Mouse (Mus musculus) midbrain, embryonic 11.5 days (tissue): Measurements from ENCODE around the gene Psme4. TPM values are rescaled to one million over a fixed set of nuclear protein-coding genes. Genes with fewer than 3 reads are reported as not detected.

Source experiments
- ATAC-seq: fragments of 200-750 bp; cut with Nextera tagmentation; 2 replicates; pipeline ENCODE4 v1.8.0; 2017; ENCODE audit warnings: moderate TSS enrichment, moderate library complexity; ENCODE audit not compliant: low FRiP score
- DNase-seq: peaks from one replicate; pipeline ENCODE4 v3.0.0; 2015; ENCODE audit warnings: low spot score; ENCODE audit errors: missing footprints
- H3K27ac ChIP-seq: fragments of 300-500 bp; sonication (generic); 2 replicates; pipeline ENCODE4 v1.5.1; 2014; ENCODE audit warnings: low read depth, low read length
- H3K27me3 ChIP-seq: fragments of 300-500 bp; sonication (generic); 2 replicates; pipeline ENCODE4 v1.6.1; 2014; ENCODE audit warnings: mild to moderate bottlenecking, low read length, moderate library complexity, mixed read lengths; ENCODE audit not compliant: control insufficient read depth, insufficient read depth
- H3K36me3 ChIP-seq: fragments of 300-500 bp; sonication (generic); 2 replicates; pipeline ENCODE4 v1.6.1; 2014; ENCODE audit warnings: mild to moderate bottlenecking, low read length, moderate library complexity, mixed read lengths; ENCODE audit not compliant: control insufficient read depth, insufficient read depth
- H3K4me1 ChIP-seq: fragments of 300-500 bp; sonication (generic); 2 replicates; pipeline ENCODE4 v1.6.1; 2014; ENCODE audit warnings: low read length; ENCODE audit not compliant: control insufficient read depth, insufficient read depth
- H3K4me2 ChIP-seq: fragments of 300-500 bp; sonication (generic); 2 replicates; pipeline ENCODE4 v1.6.1; 2014; ENCODE audit warnings: mild to moderate bottlenecking, moderate library complexity
- H3K4me3 ChIP-seq: fragments of 300-500 bp; sonication (generic); 2 replicates; pipeline ENCODE4 v1.5.1; 2014; ENCODE audit warnings: low read depth, low read length
- H3K9ac ChIP-seq: fragments of 300-500 bp; sonication (generic); 2 replicates; pipeline ENCODE4 v1.6.1; 2014; ENCODE audit warnings: low read length
- H3K9me3 ChIP-seq: fragments of 300-500 bp; sonication (generic); 2 replicates; pipeline ENCODE4 v1.6.1; 2016; ENCODE audit warnings: low read length; ENCODE audit not compliant: control insufficient read depth
- WGBS: fragments of 180-500 bp; shearing (Covaris S2); extraction: QIAGEN DNeasy Blood & Tissue Kit; methylation state at CpG from one replicate; pipeline ENCODE4 v1.1.7; 2014; 5-methylcytosine and 5-hydroxymethylcytosine counted together
- polyA plus RNA-seq: library from polyadenylated mRNA; unstranded; fragments of >200 nt; fragmentation: Nextera tagmentation; extraction: Ambion mirVana; gene quantifications from 2 replicates; pipeline ENCODE4 v1.2.1, GENCODE M21; 2014

Gene Psme4
- polyA plus RNA-seq, 1 experiment from 2014 or later: 34.5 TPM

DNA sequence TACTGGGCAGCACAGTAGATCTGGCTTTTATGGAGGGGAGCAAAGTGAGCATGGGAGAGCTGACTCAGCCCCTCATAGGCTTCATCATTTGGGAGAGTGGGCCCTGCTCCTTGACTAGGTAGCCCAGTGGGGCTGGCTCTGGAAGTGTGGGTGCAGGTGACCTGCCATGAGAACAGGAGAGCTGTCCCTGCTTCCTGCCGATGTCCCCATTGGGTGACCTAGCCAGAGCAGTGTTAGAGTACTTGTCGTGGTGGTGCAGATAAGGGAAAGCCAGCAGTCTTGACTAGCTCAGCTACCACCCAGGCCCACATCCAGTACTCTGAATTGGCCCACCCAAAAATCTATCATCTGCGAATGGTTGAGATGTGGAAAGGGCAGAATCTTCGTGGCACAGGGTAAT lies 6.0 kb downstream of the Psme4 start:
- Histone ChIP-seq H3K4me1 (peaks cover 9% of the 10 kb centered on the region; the same call in 1 of the 2 replicates), H3K9me3 (no peaks in the 10 kb centered on the region), H3K36me3 (no peaks in the 10 kb centered on the region), H3K27ac (no peak overlapping the region), H3K27me3 (no peaks in the 10 kb centered on the region), H3K4me3 (no peak overlapping the region), H3K4me2 (no peak overlapping the region), H3K9ac (no peak overlapping the region)
- DNase-seq: no peak
- ATAC-seq: 0 out of 2 replicates have a peak, but pooled peaks have one; percentile 25
- WGBS: 80% methylated on average over 4 of the region's 4 CpGs

DNA sequence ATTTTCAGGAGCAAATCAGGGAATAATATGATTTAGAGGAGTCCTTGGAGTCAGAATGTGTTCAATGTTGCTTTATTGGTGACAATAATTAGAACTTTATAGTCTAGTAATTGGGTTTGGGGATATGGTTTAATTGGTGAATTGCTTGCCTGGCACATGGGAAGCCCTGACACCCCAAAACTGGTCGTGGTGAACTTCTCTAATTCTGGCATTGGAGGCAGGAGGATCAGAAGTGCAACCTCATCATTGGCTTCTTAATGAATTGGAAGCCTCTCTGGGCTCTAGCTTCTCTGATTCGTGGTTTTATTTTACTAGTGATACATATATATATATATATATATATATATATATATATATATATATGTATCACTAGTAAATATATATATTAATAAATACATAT lies 9.4 kb downstream of the Psme4 start:
- ATAC-seq (no peak), DNase-seq (no peak)
- no peak overlapping the region for H3K9ac ChIP-seq
- H3K27ac ChIP-seq: no peak overlapping the region
- H3K4me1 ChIP-seq: no peaks in the 10 kb centered on the region
- no peaks in the 10 kb centered on the region for H3K9me3 ChIP-seq
- H3K27me3 ChIP-seq: no peaks in the 10 kb centered on the region
- no peaks in the 10 kb centered on the region for H3K36me3 ChIP-seq
- WGBS: 93% methylated on average over 2 of the region's 2 CpGs
- no peak overlapping the region for H3K4me3 ChIP-seq
- no peak overlapping the region for H3K4me2 ChIP-seq

DNA sequence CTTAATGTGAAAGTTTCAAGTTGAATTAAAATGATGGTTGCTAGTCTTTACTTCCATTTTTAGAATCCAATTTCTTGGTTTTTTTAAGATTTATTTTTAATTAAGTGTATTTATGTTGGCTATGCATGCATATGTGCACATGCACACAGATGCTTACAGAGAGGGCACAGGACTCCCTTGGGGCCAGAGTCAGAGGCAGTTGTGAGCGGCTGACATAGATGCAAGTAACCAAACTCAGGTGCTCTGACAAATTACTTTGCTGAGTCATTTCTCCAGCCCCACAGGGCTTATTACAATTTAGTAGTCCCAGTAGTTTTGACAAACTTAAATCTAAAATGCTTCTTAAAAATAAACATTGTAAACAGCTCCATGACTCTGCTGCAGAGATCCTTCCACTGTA lies 10.1 kb downstream of the Psme4 start:
- H3K4me3 ChIP-seq: no peak overlapping the region
- ATAC-seq: no peak
- H3K9me3 ChIP-seq: no peaks in the 10 kb centered on the region

DNA sequence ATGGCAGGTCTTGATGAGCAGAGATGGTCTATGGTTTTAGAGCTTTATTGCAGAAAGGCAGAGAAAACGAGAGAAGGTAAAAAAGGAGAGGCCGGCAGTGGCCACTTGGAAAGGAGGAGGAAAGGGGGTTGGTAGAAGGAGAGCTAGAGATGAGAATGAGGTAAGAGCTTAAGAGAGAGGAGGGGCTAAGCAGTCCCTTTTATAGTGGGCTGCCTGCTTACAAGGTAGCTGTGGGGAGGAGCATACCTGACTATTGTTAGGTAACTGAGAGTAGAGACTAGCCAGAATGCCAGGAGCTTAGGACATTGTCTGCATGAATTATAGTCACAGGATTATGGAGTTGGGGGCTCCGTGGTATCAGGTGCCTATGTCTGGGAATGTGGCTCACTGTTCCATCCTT lies 14.0 kb downstream of the Psme4 start:
- ATAC-seq: no peak
- H3K4me3 ChIP-seq: no peak overlapping the region

More for the DNA sequence above, 10.1 kb downstream of the Psme4 start:
- Histone ChIP-seq H3K27me3 (no peaks in the 10 kb centered on the region), H3K4me1 (no peaks in the 10 kb centered on the region), H3K4me2 (no peak overlapping the region), H3K9ac (no peak overlapping the region), H3K27ac (no peak overlapping the region), H3K36me3 (no peaks in the 10 kb centered on the region)
- DNase-seq: no peak
- WGBS: 92% methylated on average over 1 of the region's 1 CpGs

DNA sequence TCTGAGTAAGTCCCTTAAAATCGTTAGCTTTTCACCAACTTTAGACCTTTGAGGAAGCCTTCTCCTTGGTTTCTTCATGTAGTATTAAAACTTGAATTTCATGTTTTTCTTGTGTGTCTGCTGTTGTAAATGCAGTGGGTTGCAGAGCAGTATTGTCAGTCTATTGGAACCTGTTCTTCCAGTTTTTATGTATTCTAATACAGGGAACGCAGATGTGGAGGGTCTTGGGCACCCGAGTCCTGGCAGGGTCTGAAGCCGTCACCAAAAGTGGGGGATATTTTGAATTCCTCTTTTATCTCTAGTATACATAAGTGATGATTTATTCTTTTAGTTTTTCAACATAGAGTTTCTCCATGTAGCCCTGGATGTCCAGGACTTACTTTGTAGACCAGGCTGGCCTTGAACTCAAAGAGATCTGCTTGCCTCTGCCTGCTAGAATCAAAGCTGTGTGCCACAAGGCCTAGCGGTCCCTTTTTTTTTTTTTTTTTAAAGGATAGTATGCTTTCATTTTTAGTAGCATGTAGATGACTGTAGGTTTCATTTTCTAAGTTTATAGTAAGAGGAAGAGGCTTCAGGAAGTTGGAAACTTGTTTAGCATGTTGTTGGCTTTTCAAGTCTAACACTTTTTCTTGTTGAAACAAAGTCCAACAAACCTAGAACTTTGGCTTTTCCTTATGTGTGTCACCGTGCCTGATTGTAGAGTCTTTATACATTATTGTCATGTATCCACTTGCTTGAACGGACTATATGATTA lies 14.9 kb downstream of the Psme4 start:
- 95% methylated on average over 7 of the region's 7 CpGs for WGBS
- Histone ChIP-seq H3K4me3 (no peak overlapping the region), H3K4me1 (no peaks in the 10 kb centered on the region), H3K36me3 (no peaks in the 10 kb centered on the region), H3K4me2 (no peak overlapping the region), H3K27me3 (no peaks in the 10 kb centered on the region), H3K27ac (no peak overlapping the region), H3K9me3 (no peaks in the 10 kb centered on the region), H3K9ac (no peak overlapping the region)
- ATAC-seq (no peak), DNase-seq (no peak)

More for the DNA sequence above, 14.0 kb downstream of the Psme4 start:
- Histone ChIP-seq H3K27ac (no peak overlapping the region), H3K9ac (no peak overlapping the region), H3K4me2 (no peak overlapping the region), H3K9me3 (no peaks in the 10 kb centered on the region), H3K36me3 (no peaks in the 10 kb centered on the region), H3K4me1 (no peaks in the 10 kb centered on the region), H3K27me3 (no peaks in the 10 kb centered on the region)
- no peak for DNase-seq
- WGBS: 63% methylated on average over 3 of the region's 3 CpGs

DNA sequence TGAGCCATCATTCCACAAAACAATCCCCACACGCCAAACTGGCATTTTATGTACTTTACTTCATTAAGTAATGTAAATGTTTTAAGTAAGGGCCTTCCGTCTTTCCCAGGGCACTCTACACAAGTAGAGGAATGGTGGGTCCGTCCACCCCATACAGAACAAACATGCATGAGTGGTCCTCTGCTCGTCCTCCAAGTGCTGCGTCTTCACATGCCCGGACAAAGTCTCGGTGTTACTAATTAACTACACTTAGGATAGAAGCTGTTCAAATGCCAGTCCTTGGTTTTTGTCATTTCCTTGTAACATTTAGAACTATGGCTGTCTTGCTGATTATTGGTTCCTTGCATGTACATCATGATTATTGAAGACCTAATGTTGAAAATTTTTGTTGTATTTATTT lies 21.2 kb downstream of the Psme4 start:
- no peaks in the 10 kb centered on the region for H3K27me3 ChIP-seq
- no peak overlapping the region for H3K27ac ChIP-seq
- H3K9ac ChIP-seq: no peak overlapping the region
- H3K4me3 ChIP-seq: no peak overlapping the region
- no peak overlapping the region for H3K4me2 ChIP-seq
- ATAC-seq (no peak), DNase-seq (no peak)
- WGBS: 97% methylated on average over 7 of the region's 7 CpGs
- H3K36me3 ChIP-seq: no peaks in the 10 kb centered on the region
- no peaks in the 10 kb centered on the region for H3K9me3 ChIP-seq
- H3K4me1 ChIP-seq: no peaks in the 10 kb centered on the region

DNA sequence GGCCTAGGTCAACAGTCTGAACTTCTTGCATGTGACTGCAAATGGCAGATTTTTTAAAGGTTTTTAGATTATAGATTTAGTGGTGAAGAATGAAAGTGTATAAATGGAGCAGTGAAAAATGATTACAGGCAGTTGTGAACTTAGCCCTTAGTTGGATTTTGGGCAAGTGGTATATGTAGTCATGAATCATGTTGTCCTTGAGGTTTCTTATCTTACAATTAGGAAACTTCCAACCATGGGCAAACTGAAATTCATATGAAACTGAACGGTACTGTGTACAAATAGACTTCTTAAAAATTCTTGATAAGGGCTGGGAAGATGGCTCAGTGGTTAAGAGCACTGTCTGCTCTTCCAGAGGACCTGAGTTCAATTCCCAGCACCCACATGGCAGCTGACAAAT lies 22.2 kb downstream of the Psme4 start:
- Histone ChIP-seq H3K9me3 (no peaks in the 10 kb centered on the region), H3K4me3 (no peak overlapping the region), H3K27ac (no peak overlapping the region), H3K4me1 (no peaks in the 10 kb centered on the region), H3K9ac (no peak overlapping the region), H3K27me3 (no peaks in the 10 kb centered on the region), H3K36me3 (no peaks in the 10 kb centered on the region), H3K4me2 (no peak overlapping the region)
- no peak for ATAC-seq
- DNase-seq: no peak
- WGBS: 96% methylated on average over 1 of the region's 1 CpGs

DNA sequence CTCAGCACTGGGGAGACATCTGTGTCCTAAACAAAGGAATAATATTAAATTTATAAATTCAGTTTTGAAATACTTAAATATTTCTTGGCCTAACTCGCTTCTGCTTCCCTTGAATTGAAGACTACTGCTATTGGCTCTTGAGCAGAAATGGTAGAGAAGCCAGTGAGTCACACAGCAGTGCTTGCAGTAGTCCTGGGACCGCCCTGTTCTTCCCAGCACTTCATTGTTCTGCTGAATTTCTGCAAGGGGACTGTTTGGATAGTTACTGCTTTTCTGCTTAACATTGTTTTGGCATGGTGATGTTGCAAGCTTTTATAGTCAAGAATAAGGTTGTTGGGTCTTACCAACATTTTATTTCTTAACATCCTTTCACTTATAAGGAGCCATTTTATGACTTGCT lies 25.7 kb downstream of the Psme4 start:
- 88% methylated on average over 2 of the region's 2 CpGs for WGBS
- ATAC-seq: no peak
- no peaks in the 10 kb centered on the region for H3K36me3 ChIP-seq
- no peaks in the 10 kb centered on the region for H3K9me3 ChIP-seq
- H3K27me3 ChIP-seq: no peaks in the 10 kb centered on the region
- no peak overlapping the region for H3K27ac ChIP-seq
- no peak for DNase-seq
- H3K4me2 ChIP-seq: no peak overlapping the region
- no peak overlapping the region for H3K4me3 ChIP-seq
- no peak overlapping the region for H3K9ac ChIP-seq
- no peaks in the 10 kb centered on the region for H3K4me1 ChIP-seq

DNA sequence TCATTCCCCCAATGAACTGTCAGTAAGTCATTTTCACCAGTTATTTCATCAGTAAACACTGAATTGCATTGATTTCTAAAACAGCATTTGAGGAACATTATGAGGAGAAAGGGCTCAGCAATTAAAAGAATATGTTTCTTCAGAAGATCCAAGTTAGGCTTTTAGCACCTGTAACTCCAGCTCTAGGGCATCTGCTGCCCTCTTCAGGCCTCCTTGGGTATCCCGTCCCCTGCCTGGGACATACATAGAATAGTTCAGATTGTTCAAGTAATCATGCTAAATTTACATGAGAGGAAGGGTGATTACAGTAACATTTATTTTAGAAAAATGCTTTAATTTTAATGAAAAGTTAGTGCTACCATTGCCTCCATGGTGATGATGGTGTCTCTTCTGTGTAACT lies 28.0 kb downstream of the Psme4 start:
- H3K4me3 ChIP-seq: no peak overlapping the region
- DNase-seq (no peak), ATAC-seq (no peak)
- no peaks in the 10 kb centered on the region for H3K4me1 ChIP-seq
- no peak overlapping the region for H3K27ac ChIP-seq
- H3K9ac ChIP-seq: no peak overlapping the region
- H3K9me3 ChIP-seq: no peaks in the 10 kb centered on the region
- no peaks in the 10 kb centered on the region for H3K36me3 ChIP-seq
- 71% methylated on average over 1 of the region's 1 CpGs for WGBS
- H3K27me3 ChIP-seq: no peaks in the 10 kb centered on the region
- H3K4me2 ChIP-seq: no peak overlapping the region
